Mouse (Mus musculus) intestine, embryonic 14.5 days (tissue): Measurements from ENCODE around the gene Tmem107. TPM values are rescaled to one million over a fixed set of nuclear protein-coding genes. Genes with fewer than 3 reads are reported as not detected.

ENCODE experiments used
- ATAC-seq: fragments of 200-750 bp; cut with Nextera tagmentation; replicated peaks from 2 replicates; pipeline ENCODE4 v1.8.0; 2017; ENCODE audit warnings: low read depth, moderate number of reproducible peaks, moderate TSS enrichment, moderate library complexity; ENCODE audit not compliant: low FRiP score, low TSS enrichment
- DNase-seq: peaks from one replicate; pipeline ENCODE4 v3.0.0-alpha.2; 2018; ENCODE audit warnings: low spot score
- H3K27ac ChIP-seq: fragments of 300-500 bp; sonication (generic); 2 replicates; pipeline ENCODE4 v1.5.1; 2014; ENCODE audit warnings: low read depth, mild to moderate bottlenecking, control low read depth
- H3K27me3 ChIP-seq: fragments of 300-500 bp; sonication (generic); replicated peaks from 2 replicates; pipeline ENCODE4 v1.6.1; 2014; ENCODE audit warnings: low read length, control low read depth; ENCODE audit not compliant: control insufficient read depth, insufficient read depth
- H3K36me3 ChIP-seq: fragments of 300-500 bp; sonication (generic); 2 replicates; pipeline ENCODE4 v1.6.1; 2014; ENCODE audit warnings: low read length, control low read depth; ENCODE audit not compliant: control insufficient read depth, insufficient read depth
- H3K4me1 ChIP-seq: fragments of 300-500 bp; sonication (generic); replicated peaks from 2 replicates; pipeline ENCODE4 v1.6.1; 2014; ENCODE audit warnings: low read length, control low read depth, mixed read lengths; ENCODE audit not compliant: control insufficient read depth, insufficient read depth
- H3K4me2 ChIP-seq: fragments of 300-500 bp; sonication (generic); 2 replicates; pipeline ENCODE4 v1.6.1; 2014; ENCODE audit warnings: low read length
- H3K4me3 ChIP-seq: fragments of 300-500 bp; sonication (generic); 2 replicates; pipeline ENCODE4 v1.5.1; 2014; ENCODE audit warnings: low read depth, low read length, control low read depth, mixed read lengths
- H3K9ac ChIP-seq: fragments of 300-500 bp; sonication (generic); 2 replicates; pipeline ENCODE4 v1.6.1; 2014; ENCODE audit warnings: mild to moderate bottlenecking, low read length
- H3K9me3 ChIP-seq: fragments of 300-500 bp; sonication (generic); 2 replicates; pipeline ENCODE4 v1.6.1; 2016; ENCODE audit warnings: low read length, control low read depth; ENCODE audit not compliant: control insufficient read depth
- WGBS: fragments of 180-500 bp; shearing (Covaris S2); extraction: QIAGEN DNeasy Blood & Tissue Kit; methylation state at CpG from one replicate; pipeline ENCODE4 v1.1.7; 2014; 5-methylcytosine and 5-hydroxymethylcytosine counted together
- polyA plus RNA-seq: library from polyadenylated mRNA; unstranded; fragments of >200 nt; fragmentation: Nextera tagmentation; extraction: Ambion mirVana; gene quantifications from 2 replicates; pipeline ENCODE4 v1.2.1, GENCODE M21; 2014

Tmem107 gene
- polyA plus RNA-seq, 1 experiment from 2014 or later: 50.1 TPM

- no peak overlapping the region for H3K4me2 ChIP-seq
- H3K4me3 ChIP-seq: no peak overlapping the region
- no peak for DNase-seq
- H3K9ac ChIP-seq: no peak overlapping the region
- H3K36me3 ChIP-seq: no peaks in the 10 kb centered on the region
- no peaks in the 10 kb centered on the region for H3K27me3 ChIP-seq
- ATAC-seq: no peak
- 59% methylated on average over 8 of the region's 9 CpGs for WGBS
- H3K27ac ChIP-seq: no peak overlapping the region
- H3K9me3 ChIP-seq: no peaks in the 10 kb centered on the region
- H3K4me1 ChIP-seq: peaks cover 18% of the 10 kb centered on the region
Measured at GRCm38 (mm10) chr11:69075764-69076479, 5.3 kb downstream of the Tmem107 start.

DNA sequence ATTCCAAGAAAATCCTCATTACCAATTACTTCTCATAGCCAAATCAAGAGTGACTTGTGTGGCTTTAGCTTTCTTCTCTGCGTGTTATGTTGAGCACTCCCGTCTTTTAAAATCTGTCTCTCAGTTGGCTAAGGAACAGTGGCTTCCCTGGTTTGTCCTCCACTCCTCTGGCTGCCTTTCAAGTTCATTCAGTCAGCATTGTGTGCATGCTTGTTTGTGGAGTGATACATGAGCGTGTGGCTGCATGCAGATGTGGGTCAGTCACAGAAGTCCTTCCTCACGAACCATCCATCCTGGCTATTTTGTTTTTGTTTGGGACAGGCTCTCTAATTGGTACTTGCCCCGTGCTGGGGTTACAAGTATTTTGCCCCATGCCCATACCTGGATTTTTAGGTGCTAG, 6.0 kb downstream of the Tmem107 start:
- DNase-seq (no peak), ATAC-seq (no peak)
- H3K27me3 ChIP-seq: no peaks in the 10 kb centered on the region
- no peaks in the 10 kb centered on the region for H3K36me3 ChIP-seq
- 74% methylated on average over 5 of the region's 5 CpGs for WGBS
- no peak overlapping the region for H3K4me2 ChIP-seq
- H3K9ac ChIP-seq: no peak overlapping the region
- no peak overlapping the region for H3K27ac ChIP-seq
- H3K4me1 ChIP-seq: peaks cover 12% of the 10 kb centered on the region
- H3K9me3 ChIP-seq: no peaks in the 10 kb centered on the region
- no peak overlapping the region for H3K4me3 ChIP-seq

DNA sequence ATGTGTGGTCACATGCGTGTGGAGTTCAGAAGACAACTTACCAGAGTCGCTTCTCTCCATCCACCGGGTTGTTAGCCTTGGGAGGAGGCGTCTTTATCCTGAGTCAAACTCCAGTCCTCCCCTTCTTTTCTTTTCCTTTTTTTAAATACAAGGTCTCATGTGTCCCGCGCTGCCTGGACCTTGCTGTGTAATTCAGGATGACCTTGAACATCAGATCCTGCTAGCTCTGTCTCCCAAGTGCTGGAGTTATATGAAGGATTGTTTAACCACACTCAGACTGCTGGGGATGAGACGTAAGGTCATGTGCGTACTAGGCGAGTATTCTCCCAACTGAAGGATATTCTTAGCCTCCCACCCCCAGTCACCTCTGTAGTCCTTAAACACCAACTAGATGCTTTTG, 6.7 kb downstream of the Tmem107 start:
- H3K27me3 ChIP-seq: no peaks in the 10 kb centered on the region
- DNase-seq (no peak), ATAC-seq (no peak)
- H3K9ac ChIP-seq: no peak overlapping the region
- peaks cover 8% of the 10 kb centered on the region for H3K4me1 ChIP-seq
- no peaks in the 10 kb centered on the region for H3K36me3 ChIP-seq
- H3K27ac ChIP-seq: no peak overlapping the region
- WGBS: 77% methylated on average over 9 of the region's 9 CpGs
- no peak overlapping the region for H3K4me2 ChIP-seq
- no peaks in the 10 kb centered on the region for H3K9me3 ChIP-seq
- H3K4me3 ChIP-seq: no peak overlapping the region

- Histone ChIP-seq H3K27me3 (no peaks in the 10 kb centered on the region), H3K4me3 (no peak overlapping the region), H3K9me3 (no peaks in the 10 kb centered on the region), H3K4me1 (peaks cover 3% of the 10 kb centered on the region; the same call in 1 of the 2 replicates), H3K27ac (no peak overlapping the region), H3K36me3 (no peaks in the 10 kb centered on the region), H3K4me2 (no peak overlapping the region), H3K9ac (no peak overlapping the region)
- no peak for DNase-seq
- no peak for ATAC-seq
- WGBS: 67% methylated on average over 6 of the region's 6 CpGs
Measured at GRCm38 (mm10) chr11:69078041-69078440, 7.4 kb downstream of the Tmem107 start.

GRCm38 (mm10) chr11:69078805-69079438, 8.3 kb downstream of the Tmem107 start:
- no peaks in the 10 kb centered on the region for H3K36me3 ChIP-seq
- ATAC-seq (no peak), DNase-seq (no peak)
- no peak overlapping the region for H3K4me2 ChIP-seq
- no peak overlapping the region for H3K4me3 ChIP-seq
- no peak overlapping the region for H3K9ac ChIP-seq
- no peaks in the 10 kb centered on the region for H3K27me3 ChIP-seq
- no peaks in the 10 kb centered on the region for H3K9me3 ChIP-seq
- 59% methylated on average over 5 of the region's 5 CpGs for WGBS
- peaks cover 3% of the 10 kb centered on the region; the same call in 1 of the 2 replicates for H3K4me1 ChIP-seq
- H3K27ac ChIP-seq: no peak overlapping the region

GRCm38 (mm10) chr11:69080102-69080854, 9.7 kb downstream of the Tmem107 start:
- 74% methylated on average over 15 of the region's 15 CpGs for WGBS
- no peak overlapping the region for H3K4me2 ChIP-seq
- H3K9me3 ChIP-seq: no peaks in the 10 kb centered on the region
- no peak for DNase-seq
- H3K4me1 ChIP-seq: no peaks in the 10 kb centered on the region
- no peak for ATAC-seq
- no peaks in the 10 kb centered on the region for H3K27me3 ChIP-seq
- no peak overlapping the region for H3K4me3 ChIP-seq
- no peak overlapping the region for H3K27ac ChIP-seq
- no peaks in the 10 kb centered on the region for H3K36me3 ChIP-seq
- H3K9ac ChIP-seq: no peak overlapping the region

DNA sequence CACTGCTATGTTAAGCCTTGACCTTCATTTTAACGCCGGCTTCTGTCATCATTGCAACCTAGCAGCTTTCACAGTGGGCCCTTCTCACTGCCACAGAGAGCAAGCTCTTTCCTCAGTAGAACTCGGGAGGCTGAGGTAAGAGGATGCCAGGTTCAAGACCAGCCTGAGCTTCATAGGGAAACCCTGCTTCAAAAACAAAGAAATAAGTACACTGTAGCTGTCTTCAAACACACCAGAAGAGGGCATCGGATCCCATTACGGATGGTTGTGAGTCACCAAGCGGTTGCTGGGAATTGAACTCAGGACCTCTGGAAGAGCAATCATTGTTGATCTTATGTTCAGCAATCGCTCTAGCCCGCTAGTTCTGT, 10.2 kb downstream of the Tmem107 start:
- 89% methylated on average over 8 of the region's 8 CpGs for WGBS
- DNase-seq (no peak), ATAC-seq (no peak)
- H3K9ac ChIP-seq: no peak overlapping the region
- no peak overlapping the region for H3K27ac ChIP-seq
- no peak overlapping the region for H3K4me3 ChIP-seq
- no peak overlapping the region for H3K4me2 ChIP-seq
- no peaks in the 10 kb centered on the region for H3K27me3 ChIP-seq
- no peaks in the 10 kb centered on the region for H3K4me1 ChIP-seq
- H3K9me3 ChIP-seq: no peaks in the 10 kb centered on the region
- no peaks in the 10 kb centered on the region for H3K36me3 ChIP-seq

DNA sequence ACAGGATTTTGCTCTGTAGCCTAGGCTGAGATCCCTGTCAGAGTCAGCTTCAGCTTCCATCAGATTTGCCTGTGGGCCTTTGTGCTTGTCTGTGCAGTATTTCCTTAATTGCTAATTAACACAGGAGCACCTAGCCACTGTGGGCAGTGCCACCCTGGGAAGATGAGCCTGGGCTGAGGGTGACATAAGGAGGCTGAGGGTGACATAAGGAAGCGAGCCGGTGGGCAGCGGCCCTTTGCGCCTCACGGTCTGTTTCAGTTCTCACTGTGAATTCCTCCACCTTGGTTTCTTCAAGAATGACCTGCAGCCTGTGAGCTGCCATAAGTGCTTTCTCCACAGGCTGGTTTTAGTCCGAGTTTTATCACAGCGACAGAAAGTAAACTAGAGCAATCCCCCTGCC, 11.0 kb downstream of the Tmem107 start:
- Histone ChIP-seq H3K9me3 (no peaks in the 10 kb centered on the region), H3K9ac (no peak overlapping the region), H3K36me3 (no peaks in the 10 kb centered on the region), H3K4me1 (peaks cover 3% of the 10 kb centered on the region; the same call in 1 of the 2 replicates), H3K27ac (no peak overlapping the region), H3K4me2 (no peak overlapping the region), H3K27me3 (no peaks in the 10 kb centered on the region), H3K4me3 (no peak overlapping the region)
- DNase-seq: no peak
- WGBS: 75% methylated on average over 7 of the region's 7 CpGs
- no peak for ATAC-seq
